Mouse (Mus musculus): ENCODE results near the gene Suox.
"Not testable (repeated sequence)": the region's sequence is repeated elsewhere in the genome, so short reads cannot be mapped to it uniquely, and the experiment has no call there.

Suox gene

GRCm38 (mm10) chr10:128673763-128674468, at the start of gene Suox:
Gene Suox (minus strand): TSS chr10:128674073.
- peak; percentile 92 for DNase-seq (ENCODE audit: inconsistent ontology term)

DNA sequence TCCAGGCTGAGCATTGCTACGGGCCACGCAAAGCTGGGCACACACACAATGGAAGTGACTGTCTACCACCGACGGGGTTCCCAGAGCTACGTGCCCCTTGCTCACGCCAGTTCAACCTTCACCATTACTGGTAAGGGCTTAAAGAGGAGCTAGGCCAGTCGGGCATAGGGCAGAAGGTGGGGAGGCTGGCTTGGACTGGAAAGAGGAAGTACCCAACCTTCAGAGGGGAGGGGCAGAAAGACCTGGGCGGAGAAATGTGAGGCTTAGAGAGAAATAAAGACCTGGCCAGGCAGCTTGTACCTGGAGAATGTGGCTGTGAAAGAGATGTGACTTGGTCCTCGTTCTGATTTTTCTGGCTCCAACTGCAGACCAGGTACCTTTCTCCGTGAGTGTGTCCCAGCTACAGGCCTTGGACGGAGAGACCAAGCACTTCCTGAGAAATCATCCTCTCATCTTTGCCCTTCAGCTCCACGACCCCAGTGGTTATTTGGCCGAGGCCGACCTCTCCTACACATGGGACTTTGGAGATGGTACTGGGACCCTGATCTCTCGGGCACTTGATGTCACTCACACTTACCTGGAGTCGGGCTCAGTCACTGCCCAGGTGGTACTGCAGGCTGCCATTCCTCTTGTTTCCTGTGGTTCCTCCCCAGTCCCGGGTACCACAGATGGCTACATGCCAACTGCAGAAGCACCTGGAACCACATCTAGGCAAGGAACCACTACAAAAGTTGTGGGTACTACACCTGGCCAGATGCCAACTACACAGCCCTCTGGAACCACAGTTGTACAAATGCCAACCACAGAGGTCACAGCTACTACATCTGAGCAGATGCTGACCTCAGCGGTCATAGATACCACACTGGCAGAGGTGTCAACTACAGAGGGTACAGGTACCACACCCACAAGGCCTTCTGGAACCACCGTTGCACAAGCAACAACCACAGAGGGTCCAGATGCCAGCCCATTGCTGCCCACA, 42.0 kb upstream of the Suox start:
- DNase-seq (ENCODE audit: inconsistent ontology term), result no peak

DNA sequence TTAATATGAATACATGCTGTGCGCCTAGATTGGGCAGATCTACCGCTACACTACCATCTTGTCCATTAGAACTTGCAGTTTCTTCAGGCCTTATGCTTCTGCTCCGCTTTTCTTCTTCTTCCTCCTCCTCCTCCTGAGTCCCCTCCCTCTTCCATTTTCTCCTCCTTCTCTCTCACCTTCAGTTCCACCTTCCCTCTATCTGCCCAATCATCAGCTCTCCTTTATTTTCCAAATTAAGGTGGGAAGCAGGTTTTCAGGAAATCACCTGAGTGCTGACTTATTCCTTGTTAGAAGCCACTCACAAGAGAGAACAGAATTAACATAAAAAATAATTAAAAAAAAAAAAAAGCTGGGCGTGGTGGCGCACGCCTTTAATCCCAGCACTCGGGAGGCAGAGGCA, 37.4 kb upstream of the Suox start:
- not testable (repeated sequence) for DNase-seq (ENCODE audit: inconsistent ontology term)

DNA sequence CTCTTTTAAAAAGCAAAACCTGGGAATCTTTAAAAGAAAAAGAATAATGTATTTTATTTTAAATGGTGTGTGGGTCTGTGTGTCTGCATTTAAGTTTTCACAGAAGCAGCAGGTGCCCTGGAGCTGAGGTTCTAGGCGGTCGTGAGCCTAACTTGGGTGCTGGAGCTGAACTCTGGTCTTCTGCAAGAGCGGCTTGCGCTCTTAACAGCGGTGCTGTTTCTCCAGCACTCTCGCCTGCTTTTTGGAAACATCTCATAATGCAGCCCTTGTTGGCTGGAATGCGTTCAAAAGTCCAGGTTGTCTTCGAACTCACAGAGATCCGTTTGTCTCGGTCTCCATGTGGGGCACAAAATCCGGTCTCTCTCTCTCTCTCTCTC, 31.4 kb upstream of the Suox start:
- DNase-seq (ENCODE audit: inconsistent ontology term), result no peak

GRCm38 (mm10) chr10:128704491-128705316, 30.8 kb upstream of the Suox start, which contains the start of gene Cdk2:
Gene Cdk2 (minus strand): TSS chr10:128705031.
- peak; percentile 96 for DNase-seq (ENCODE audit: inconsistent ontology term)

DNA sequence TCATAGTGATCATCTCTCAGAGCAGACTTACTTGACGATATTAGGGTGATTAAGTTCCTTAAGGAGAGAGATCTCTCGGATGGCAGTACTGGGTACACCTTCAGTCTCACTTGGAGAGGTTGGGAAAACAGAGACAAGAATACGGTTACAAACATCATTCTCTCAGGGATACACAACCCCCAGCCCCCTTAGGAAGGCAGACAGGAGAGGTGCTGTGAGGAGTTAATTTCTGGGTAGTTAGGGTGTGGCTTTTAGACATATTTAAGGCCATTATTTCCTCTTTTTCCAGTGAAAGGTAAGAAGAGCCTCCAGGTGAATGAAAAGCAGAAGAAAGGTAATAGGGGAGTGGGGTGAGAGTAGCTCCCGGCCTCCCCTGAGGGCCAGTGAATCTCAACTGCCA, 30.0 kb upstream of the Suox start, which contains the start of gene Pmel:
Gene Pmel (plus strand): TSS at position 301 of the 400 bp plus-strand sequence.
- DNase-seq (ENCODE audit: inconsistent ontology term), result no peak

- DNase-seq (ENCODE audit: inconsistent ontology term), result no peak
Observed at GRCm38 (mm10) chr10:128702328-128703007, 28.6 kb upstream of the Suox start.

DNA sequence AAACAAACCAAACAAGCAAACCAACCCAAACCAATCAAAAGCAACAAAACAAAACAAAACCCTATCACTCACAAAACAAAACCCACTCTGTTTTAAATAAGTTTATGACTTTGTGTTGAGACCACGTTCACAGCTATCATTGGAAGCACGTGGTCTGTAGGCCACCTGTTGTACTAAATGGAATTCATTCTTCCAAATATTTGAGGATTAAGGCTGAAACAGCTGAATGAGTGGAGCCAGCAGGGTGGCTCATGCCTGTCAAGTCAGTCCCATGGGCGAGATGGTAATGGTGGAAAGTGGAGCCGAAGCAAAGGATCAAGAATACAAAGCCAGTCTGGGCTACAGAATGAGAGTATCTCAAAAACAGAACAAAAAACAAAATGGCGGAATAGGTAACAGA, 26.8 kb upstream of the Suox start:
- DNase-seq (ENCODE audit: inconsistent ontology term), result no peak

GRCm38 (mm10) chr10:128699611-128700010, 25.7 kb upstream of the Suox start:
- DNase-seq (ENCODE audit: inconsistent ontology term), result no peak

DNA sequence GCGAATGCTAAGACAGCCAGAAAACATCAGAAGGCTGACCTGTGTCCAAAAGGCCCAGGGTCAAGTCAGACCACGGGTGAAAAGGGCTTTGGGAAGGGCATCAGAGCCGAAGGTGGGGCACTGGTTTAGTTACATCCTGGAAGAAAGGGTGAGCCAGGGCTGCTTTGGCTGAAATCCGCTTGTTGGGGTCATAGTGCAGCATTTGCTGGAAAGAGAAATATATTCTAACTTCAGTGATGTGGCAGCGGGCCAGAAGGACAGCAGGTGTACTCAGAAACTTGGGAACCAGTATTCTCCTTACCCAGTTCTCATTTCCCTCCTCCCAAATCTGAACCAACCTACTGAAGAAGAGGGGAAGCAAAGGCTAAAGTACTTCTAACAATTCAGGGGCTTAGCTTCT, 25.1 kb upstream of the Suox start:
- no peak for DNase-seq (ENCODE audit: inconsistent ontology term)

DNA sequence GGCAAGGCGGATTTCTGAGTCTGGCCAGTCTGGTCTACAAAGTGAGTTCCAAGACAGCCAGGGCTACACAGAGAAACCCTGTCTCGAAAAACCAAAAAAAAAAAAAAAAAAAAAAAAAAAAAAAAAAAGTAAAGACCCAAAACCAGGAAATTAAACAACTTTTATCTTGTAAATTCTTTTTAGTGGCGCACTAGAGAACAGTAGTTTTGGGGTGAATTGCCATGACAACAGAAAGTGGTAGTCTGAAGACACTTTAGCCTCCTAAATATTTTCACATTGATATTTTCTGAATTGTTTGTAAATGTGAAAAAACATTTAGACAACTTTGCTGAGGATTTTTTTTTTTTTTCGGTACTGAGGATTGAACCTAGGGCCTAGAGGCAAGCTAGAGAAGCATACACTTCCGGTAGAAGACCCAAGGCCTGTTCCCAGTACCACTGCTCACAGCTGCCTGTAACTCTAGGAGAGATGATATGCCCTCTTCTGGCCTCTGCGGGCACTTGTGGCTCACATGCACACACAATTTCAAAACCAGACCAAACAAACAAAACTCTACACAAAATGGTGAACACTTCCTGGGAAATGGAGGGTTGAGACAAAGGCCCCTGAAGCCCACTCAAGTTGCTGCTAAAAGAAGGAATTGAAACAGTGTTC, 23.3 kb upstream of the Suox start:
- no peak for DNase-seq (ENCODE audit: inconsistent ontology term)

GRCm38 (mm10) chr10:128695992-128696807, 22.3 kb upstream of the Suox start, which contains the start of gene Rab5b:
Gene Rab5b (minus strand): TSS chr10:128696264.
- peak; percentile 100 for DNase-seq (ENCODE audit: inconsistent ontology term)

DNA sequence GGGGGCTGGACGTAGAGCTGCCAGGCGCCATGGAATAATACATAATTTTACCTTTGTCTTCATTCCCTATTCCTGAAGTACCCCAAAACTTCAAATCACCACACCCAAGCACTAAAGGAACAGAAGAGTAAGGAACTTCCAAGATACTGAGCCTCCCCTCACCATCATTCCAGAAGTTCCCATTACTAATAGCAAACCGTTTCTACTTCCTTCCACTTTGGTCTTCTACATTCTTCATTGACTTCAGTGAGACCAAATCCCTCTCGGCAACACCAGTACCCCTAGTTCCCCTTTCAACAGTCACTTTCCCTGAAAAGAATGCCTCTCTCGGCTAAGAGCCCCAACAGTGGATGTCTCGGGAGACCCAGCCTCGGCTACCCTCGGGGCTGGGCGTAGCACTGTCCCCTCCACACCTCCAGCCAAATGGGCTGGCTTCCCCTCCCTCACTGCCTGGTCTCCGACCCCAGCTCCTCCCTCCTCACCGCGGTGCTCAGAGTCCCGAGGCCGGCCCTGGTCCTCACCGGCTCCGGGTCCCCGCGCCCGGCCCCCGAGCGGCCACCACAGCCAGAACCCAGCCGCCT, 21.6 kb upstream of the Suox start:
- DNase-seq (ENCODE audit: inconsistent ontology term), result no peak

- DNase-seq (ENCODE audit: inconsistent ontology term), result peak; percentile 41
Observed at GRCm38 (mm10) chr10:128674469-128675008, 666 bp upstream of the Suox start.

DNA sequence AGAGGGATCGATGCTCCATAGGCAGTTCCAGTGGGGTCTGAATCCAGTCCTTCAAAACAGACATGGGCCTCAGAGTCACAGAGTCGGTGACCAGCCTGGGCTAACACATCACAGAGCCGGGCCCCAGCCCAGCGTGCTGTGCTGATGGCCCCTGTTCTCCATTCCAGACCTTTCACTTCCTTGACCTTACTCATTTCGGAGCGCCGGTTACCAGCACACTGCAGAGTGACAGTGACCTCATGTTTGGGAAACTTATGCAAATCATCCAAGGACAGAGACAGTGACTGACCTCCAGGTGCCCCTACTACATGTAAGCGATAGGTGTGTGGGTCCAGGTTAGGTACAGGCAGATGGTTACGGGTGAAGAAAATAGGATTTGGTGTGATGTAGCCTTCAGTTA, 2.7 kb downstream of the Suox start:
- no peak for DNase-seq (ENCODE audit: inconsistent ontology term)

GRCm38 (mm10) chr10:128668790-128669672, 4.8 kb downstream of the Suox start:
- DNase-seq (ENCODE audit: inconsistent ontology term), result peak; percentile 66

GRCm38 (mm10) chr10:128665806-128666205, 8.1 kb downstream of the Suox start:
- no peak for DNase-seq (ENCODE audit: inconsistent ontology term)

DNA sequence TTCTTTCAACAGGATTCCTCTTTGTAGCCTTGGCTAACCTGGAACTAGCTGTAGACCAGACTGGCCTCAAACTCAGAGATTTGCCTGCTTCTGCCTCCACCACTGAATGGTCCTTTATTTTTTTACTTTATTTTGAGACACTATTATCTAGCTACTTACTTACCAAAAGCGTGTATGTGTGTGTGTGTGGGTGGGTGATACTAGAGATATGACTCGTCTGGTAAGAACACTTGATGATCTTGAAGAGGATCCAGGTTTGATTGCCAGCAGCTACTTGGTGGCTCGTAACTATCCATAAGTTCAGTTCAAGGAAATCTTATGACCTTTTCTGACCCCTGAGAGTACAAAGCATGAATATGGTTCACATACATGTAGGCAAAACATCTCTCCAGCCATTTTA, 8.6 kb downstream of the Suox start:
- DNase-seq (ENCODE audit: inconsistent ontology term), result no peak

Measured in Muller cell, postnatal 12 days (primary cell).